Comparison of ENCODE assay signal across 8 mouse cellular contexts in the genomic region with DNA sequence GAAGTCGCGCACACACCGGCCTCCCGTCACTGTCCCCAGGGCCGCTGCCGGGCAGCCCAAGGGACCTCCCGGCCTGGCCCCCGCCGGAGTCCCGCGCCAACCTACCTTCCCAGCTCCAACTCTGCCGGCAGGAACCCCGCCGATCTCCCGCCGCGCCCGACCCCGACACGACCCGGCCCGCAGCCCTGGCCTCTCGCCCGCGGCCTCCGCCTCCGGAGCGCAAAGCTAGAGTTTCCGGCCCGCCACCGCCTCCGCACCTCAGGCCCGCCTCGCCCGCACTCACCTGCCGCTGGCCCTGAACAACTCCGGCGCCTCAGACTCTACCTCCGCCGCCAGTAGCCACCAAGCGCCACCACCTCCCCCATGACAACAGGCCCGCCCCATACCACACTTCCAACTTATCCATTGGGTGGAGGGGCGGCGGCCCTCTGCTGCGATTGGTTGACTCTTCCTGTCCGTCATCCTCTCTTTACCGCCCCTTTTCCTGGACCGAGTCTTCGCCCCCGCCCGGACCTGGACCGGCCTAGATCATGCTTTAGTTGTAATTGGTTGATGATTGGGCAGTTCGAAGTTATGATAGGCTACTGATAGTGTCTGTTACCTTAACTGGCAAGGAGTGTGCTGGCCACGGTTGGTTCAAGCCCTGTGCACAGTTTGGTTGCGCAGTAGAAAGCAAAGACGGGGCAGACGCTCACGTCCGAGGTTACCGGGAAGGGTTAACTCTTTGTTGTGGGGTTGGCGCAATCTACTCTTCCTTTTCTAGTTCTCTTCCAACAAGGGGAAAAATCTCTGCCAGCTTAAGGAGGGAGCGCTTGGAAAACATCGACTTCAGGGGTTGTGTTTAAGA. TPM values are rescaled to one million over a fixed set of nuclear protein-coding genes. Genes with fewer than 3 reads are reported as not detected.
DNase-seq lines count a peak whose midpoint lies in the region; ATAC-seq lines count a peak whose summit lies in the region.

Gene Numb (minus strand): TSS at position 400 of the 847 bp plus-strand sequence.

- peak within 1 kb of the TSS; percentile 80 for H3K4me2 ChIP-seq in heart, embryonic 13.5 days
- peak within 1 kb of the TSS; percentile 97 for H3K4me2 ChIP-seq in liver, embryonic 12.5 days
- peak within 1 kb of the TSS; percentile 90 for H3K4me2 ChIP-seq in stomach, embryonic 15.5 days

- peak; percentile 98 for ATAC-seq in heart, embryonic 13.5 days (ENCODE audit: extremely low read depth, insufficient number of reproducible peaks, low FRiP score, low TSS enrichment)
- peak; percentile 99 for ATAC-seq in liver, embryonic 12.5 days
- peak; percentile 99 for ATAC-seq in stomach, embryonic 15.5 days (ENCODE audit: insufficient read depth, low FRiP score, low read depth)

- 0 out of 2 replicates have a peak, but pooled peaks cover 6% of the 10 kb centered on the region for H3K36me3 ChIP-seq in heart, embryonic 13.5 days
- peaks cover under 1% of the 10 kb centered on the region; the same call in 1 of the 2 replicates for H3K36me3 ChIP-seq in liver, embryonic 12.5 days
- no peaks in the 10 kb centered on the region for H3K36me3 ChIP-seq in stomach, embryonic 15.5 days

- peak within 1 kb of the TSS; percentile 76 for H3K27ac ChIP-seq in brown adipose tissue, adult 24 weeks (replicated peaks; ENCODE audit: low read depth, low read length)
- H3K27ac ChIP-seq in heart, embryonic 13.5 days (replicated peaks) = peak within 1 kb of the TSS; percentile 92
- H3K27ac ChIP-seq in liver, embryonic 12.5 days = peak within 1 kb of the TSS; percentile 86
- peak within 1 kb of the TSS; percentile 94 for H3K27ac ChIP-seq in stomach, embryonic 15.5 days

- peak within 1 kb of the TSS; percentile 96 for H3K9ac ChIP-seq in heart, embryonic 13.5 days
- H3K9ac ChIP-seq in liver, embryonic 12.5 days = peak within 1 kb of the TSS; percentile 90
- H3K9ac ChIP-seq in stomach, embryonic 15.5 days = peak within 1 kb of the TSS; percentile 92

- under 1% methylated on average over 56 of the region's 63 CpGs for WGBS in heart, embryonic 13.5 days
- WGBS in liver, embryonic 12.5 days (ENCODE audit: insufficient replicate concordance) = under 1% methylated on average over 53 of the region's 63 CpGs
- 0% methylated on average over 47 of the region's 63 CpGs for WGBS in stomach, embryonic 15.5 days

- H3K4me3 ChIP-seq in brown adipose tissue, adult 24 weeks (ENCODE audit: insufficient read depth, low read depth, low read length) = peak within 1 kb of the TSS; percentile 78
- H3K4me3 ChIP-seq in heart, embryonic 13.5 days = peak within 1 kb of the TSS; percentile 92
- peak within 1 kb of the TSS; percentile 79 for H3K4me3 ChIP-seq in liver, embryonic 12.5 days
- H3K4me3 ChIP-seq in stomach, embryonic 15.5 days (replicated peaks) = peak within 1 kb of the TSS; percentile 98

- peaks cover 4% of the 10 kb centered on the region; the same call in 1 of the 2 replicates for H3K4me1 ChIP-seq in brown adipose tissue, adult 24 weeks (ENCODE audit: control insufficient read depth, insufficient read depth, insufficient read length, low read length)
- peaks cover 66% of the 10 kb centered on the region for H3K4me1 ChIP-seq in heart, embryonic 13.5 days
- peaks cover 52% of the 10 kb centered on the region for H3K4me1 ChIP-seq in liver, embryonic 12.5 days
- peaks cover 9% of the 10 kb centered on the region; the same call in 1 of the 2 replicates for H3K4me1 ChIP-seq in stomach, embryonic 15.5 days

- H3K9me3 ChIP-seq in heart, embryonic 13.5 days = no peaks in the 10 kb centered on the region
- no peaks in the 10 kb centered on the region for H3K9me3 ChIP-seq in liver, embryonic 12.5 days (replicated peaks)
- no peaks in the 10 kb centered on the region for H3K9me3 ChIP-seq in stomach, embryonic 15.5 days

- DNase-seq in CD4-positive, CD25-positive, alpha-beta regulatory T cell, adult 2 months (ENCODE audit: low read depth, low spot score) = peak; percentile 98
- peak; percentile 98 for DNase-seq in fat pad, adult 2 months (ENCODE audit: extremely low read depth, low read depth, low spot score)
- DNase-seq in kidney, postnatal 10 days = peak; percentile 98
- DNase-seq in natural killer cell, adult 2 months (ENCODE audit: low spot score in 2 of 2) = peak; percentile 99

- no peaks in the 10 kb centered on the region for H3K27me3 ChIP-seq in heart, embryonic 13.5 days (replicated peaks)
- H3K27me3 ChIP-seq in liver, embryonic 12.5 days (replicated peaks) = no peaks in the 10 kb centered on the region
- H3K27me3 ChIP-seq in stomach, embryonic 15.5 days (replicated peaks) = no peaks in the 10 kb centered on the region

RNA-seq across cellular contexts. Expression of gene Numb, which starts in this region (rescaled TPM):
- polyA plus RNA-seq in brown adipose tissue, adult 24 weeks (2012; ENCODE audit: insufficient read depth, insufficient read length, missing spikeins) = 11.9 and 13.3 TPM in 2 replicates
- polyA plus RNA-seq in heart, embryonic 13.5 days (2015; fragmentation: Nextera tagmentation; extraction: Ambion mirVana) = 28.1 and 32.2 TPM in 2 replicates
- 17.7 and 18.4 TPM in 2 replicates for polyA plus RNA-seq in liver, embryonic 12.5 days (2016; fragmentation: Nextera tagmentation; extraction: Ambion mirVana)
- 29.8 and 34.1 TPM in 2 replicates for polyA plus RNA-seq in stomach, embryonic 15.5 days (2015; fragmentation: Nextera tagmentation; extraction: Ambion mirVana)

Comparison
In these comparisons a context has a peak if more than half of its experiments do, and no peak if none do; other contexts are left out.
1. Peak in every context shown above with its lines: DNase-seq, ATAC-seq, H3K4me3 ChIP-seq and H3K27ac ChIP-seq.